Mouse (Mus musculus) heart, adult 8-10 months (tissue): Measurements from ENCODE around the gene Gnaz. TPM values are rescaled to one million over a fixed set of nuclear protein-coding genes. Genes with fewer than 3 reads are reported as not detected.

Experiments used
- DNase-seq: peaks from one replicate; pipeline ENCODE4 v3.0.0; 2022; ENCODE audit warnings: low spot score
- total RNA-seq, 4 experiments: library from RNA; stranded (reverse); gene quantifications; 2 replicates each; pipeline ENCODE4 v1.2.4; 2022

Gnaz gene
- total RNA-seq, 4 experiments from 2014 or later = 0.98 to 1.7 (median 1.1) TPM

GRCm38 (mm10) chr10:74969266-74969665, 2.3 kb downstream of the Gnaz start:
- DNase-seq = no peak

- DNase-seq = no peak
Measured at GRCm38 (mm10) chr10:74973026-74973425, 6.0 kb downstream of the Gnaz start.

GRCm38 (mm10) chr10:74975626-74976025, 8.6 kb downstream of the Gnaz start:
- no peak for DNase-seq

DNA sequence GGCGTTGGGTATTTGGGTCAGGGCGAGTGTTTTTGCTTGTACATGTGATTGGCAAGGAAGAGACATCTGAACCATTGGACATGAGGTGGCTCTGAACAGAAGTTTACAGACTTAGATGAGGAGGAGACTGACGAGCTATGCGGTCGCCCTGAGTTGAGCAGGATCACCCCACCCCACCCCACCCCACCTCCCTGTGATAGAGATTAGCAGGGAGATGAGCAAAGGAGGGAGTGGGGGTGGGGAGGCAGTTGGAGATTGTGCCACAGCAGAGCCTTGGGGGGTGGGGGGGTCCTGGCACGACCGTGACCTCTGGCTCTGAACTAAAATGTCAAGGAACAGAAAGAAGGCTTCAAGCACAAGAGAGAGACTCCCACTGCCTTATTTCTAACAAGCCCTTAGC, 9.5 kb downstream of the Gnaz start:
- DNase-seq = no peak

DNA sequence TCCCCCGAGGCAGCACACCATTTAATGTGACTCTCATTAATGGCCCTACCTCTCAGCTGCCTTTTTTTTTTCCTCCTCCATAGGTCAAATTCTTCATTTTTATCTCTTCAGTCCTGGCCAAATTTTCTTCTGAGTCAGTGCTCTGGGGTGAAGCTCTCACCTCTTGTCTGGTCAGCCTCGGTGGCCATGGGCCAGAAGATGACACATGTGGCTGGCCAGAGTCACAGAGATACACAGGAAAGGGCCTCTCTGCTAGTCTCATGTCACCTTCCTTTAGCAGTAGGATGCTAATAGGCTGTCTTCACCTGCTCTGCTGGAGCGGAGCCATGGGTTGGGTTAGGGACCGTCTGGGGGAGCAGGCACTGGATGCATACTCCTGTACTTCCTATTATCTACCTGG, 11.1 kb downstream of the Gnaz start:
- DNase-seq = no peak

GRCm38 (mm10) chr10:74981159-74981558, 14.2 kb downstream of the Gnaz start:
- no peak for DNase-seq

- DNase-seq = no peak
Measured at GRCm38 (mm10) chr10:74983176-74983575, 16.2 kb downstream of the Gnaz start.

- no peak for DNase-seq
Measured at GRCm38 (mm10) chr10:74987698-74988470, 20.9 kb downstream of the Gnaz start.

DNA sequence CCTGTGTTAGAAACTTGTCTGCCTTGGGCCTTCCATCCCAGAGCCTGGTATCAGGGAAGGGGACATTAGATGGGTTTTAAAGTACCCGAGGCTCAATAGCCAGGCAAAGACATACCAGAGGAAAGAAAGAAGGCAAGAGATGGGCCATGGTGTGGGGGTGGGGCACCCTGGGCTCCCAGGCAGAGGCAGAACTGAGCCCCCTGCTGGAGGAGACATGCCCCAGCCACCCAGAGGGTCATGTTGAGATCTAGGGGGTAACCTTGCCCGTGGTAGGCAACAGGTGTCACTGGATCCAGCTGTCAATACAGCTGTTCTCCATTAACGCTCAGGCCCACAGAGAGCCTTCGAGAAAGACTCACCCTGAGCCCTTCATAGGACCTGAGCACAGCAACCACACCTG, 22.8 kb downstream of the Gnaz start:
- DNase-seq = no peak

DNA sequence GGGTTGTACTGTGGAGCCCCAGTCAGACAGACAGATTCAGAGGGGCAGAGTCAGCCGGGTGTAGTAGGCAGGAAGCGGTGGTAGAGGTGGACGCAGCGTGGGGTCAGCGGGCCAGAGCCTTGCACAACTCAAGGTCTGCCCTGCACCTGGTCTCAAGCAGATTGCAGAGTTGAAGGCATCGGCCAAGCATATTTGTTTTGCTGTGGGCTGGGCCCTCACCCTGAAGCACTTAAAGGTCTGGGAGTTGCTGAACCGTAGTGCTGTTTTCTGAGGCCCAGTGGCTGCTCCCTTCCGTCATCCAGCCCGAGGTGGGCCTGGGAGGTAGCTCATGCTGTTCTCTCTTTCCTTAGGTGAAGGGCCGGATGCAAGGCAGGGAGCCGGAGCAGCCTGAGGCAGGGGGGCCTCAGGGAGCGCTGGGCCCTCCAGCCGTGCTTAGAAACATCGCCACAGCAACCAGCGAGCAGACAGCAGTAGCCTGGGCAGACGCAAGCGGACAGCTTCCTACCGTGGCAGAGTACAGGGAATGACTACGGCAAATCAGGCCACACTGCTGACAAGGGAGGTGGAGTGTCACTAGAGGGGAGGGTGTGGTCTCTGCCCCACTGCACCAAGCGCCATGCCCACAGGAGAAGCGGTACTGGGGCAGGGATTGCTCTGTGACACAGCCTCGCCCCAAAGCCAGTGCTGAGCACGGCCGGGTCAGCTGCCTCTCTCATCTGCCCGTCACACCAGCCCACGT, 23.8 kb downstream of the Gnaz start:
- no peak for DNase-seq

DNA sequence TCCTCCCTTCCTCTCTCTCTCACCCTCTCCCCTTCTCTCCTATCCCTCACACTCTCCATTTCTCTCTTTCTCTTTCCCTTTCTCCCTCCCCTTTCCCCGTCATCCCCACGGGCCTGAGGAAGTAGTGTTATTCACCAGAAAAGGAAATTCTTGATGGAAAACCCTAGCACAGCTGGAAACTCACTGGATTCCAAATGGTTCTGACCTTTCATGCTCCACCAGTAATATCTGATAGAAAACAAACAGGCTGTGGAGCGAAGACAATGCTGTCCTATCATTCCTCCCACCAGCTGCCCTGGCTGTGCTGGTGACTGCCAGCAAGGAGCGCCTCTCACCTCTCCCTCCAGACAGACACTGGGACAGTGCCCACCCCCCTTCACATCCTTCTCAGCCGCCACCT, 27.9 kb downstream of the Gnaz start:
- DNase-seq = no peak

DNA sequence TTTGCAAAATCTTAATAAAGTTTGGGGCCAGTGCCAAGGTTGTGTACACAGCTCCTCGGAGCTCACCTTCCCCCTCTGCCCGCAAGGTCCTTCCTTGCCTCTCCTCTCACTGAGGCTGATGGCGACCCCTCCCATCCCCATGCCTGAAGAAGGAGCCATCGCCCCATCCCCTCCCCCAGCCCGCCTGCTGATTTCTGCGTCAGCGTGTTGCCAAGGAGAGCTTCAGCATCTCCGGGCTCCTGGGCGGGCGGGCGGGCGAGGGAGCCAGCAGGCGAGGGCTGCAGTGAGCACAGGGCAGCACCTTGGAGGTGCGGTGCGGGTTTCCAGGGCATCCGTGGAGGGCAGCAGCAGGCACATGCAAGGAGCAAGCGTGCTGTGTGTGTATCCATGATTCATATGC, 28.4 kb downstream of the Gnaz start:
- no peak for DNase-seq

DNA sequence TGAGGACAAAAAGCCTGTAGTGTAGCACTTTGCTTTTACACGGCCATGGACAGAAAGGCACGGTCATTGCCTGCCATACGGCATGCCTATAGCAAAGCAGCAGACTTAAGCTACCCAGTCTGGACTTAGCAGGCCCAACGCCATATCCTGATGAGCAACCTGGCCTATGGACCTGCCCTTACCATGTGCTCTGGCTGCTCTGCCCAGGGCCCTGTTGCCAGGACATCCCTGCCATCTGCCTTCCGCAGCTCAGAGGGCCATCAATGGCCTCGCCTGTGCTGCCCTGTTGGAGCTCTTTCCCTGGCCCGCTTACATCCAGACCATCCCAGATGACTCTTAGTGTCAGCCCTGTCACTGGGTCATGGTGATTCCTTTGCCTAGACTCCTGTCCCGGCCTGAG, 34.4 kb downstream of the Gnaz start:
- no peak for DNase-seq

- DNase-seq = no peak
Measured at GRCm38 (mm10) chr10:75004067-75004466, 37.1 kb downstream of the Gnaz start.

DNA sequence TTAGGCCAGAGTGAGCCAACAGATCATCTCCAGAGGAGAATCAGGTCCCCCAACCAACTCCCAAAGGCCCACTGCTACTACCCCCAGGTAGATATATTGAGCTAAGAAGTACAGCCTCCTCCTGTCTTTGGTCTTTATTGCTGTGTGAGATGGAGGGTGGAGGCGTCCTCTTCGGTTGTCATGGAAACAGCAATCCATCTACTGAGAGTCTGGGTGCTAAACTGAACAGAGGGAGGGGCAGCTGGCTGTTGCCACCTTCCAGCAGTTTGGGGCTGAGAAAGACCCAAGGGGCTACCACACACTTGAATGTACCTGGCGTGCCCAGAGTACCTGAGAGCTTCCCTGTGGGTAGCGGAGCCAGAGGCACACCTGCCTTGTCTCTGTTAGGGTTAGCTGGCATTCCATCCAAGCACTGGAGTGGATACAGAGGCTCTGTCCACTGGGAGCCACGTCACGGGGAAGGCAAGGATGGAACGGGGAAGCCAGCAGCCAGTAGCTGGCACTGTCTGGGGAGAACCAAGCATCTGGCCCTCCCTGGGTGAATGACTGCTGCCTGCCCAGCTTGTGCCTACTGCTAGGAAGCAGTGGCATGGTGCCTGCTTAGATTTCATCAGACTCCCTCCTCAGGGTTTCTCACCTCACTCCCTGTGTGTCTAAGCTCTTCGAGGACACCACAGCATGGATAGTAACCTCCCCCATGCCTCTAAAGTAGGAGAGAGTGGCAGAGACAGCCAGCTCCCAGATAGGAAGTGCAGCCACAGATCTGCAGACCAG, 40.1 kb downstream of the Gnaz start:
- no peak for DNase-seq

DNA sequence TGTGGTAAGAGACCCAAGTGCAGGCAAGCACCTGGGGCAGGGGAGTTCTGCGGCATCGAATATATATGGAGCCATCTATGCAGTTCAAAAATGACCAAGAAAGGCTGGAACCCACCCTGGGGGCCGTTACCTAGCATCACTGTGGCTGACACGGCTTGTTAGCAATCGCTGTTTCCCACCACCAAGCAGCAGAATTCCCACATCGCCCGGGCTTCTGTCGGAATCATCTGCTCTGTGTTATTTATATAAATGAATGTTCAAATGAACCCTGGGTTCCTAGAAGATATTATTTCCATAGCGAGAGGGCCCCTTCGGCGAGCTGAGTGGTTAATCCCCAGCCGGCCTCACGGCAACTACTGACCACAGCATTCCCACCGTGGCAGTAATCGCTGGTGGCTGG, 43.7 kb downstream of the Gnaz start:
- no peak for DNase-seq

DNA sequence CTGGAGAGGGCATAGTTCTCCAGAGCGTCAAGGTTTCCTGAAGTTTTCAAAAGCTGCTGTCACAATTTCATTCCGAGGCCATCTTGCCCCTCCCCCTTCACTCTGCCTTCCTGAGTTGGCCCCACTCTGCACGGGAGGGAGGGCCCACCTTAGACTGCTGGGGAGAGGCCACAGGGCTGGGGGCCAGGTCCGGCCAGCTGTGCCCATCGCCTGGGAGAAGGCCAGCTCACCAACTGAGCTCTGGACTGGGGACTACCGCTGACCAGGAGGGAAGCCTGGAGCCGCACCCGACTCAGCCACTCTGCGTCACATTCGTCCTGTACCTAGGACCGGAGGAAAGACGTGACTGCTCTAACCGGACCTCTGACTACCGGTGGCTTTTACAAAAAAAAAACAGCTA, 48.5 kb downstream of the Gnaz start:
- DNase-seq = no peak

GRCm38 (mm10) chr10:75016481-75016880, 49.5 kb downstream of the Gnaz start:
- no peak for DNase-seq

DNA sequence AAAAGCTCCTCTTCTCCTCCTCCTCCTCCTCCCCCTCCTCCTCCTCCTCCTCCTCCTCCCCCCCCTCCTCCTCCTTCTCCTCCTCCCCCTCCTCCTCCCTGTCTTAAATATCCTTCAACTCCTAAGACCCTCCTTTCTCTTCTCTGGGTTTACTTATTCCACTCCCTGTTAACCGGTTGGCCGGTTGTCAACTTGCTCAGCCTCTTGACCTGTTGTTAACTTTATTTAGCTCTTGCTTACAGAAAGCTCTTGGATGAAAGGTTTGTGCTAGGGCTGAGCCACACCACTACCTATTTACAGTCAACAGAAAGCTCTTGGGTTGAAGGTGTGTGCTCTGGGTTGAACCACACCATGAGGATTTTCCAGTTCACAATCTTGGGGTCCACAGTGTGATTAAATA, 53.3 kb downstream of the Gnaz start:
- no peak for DNase-seq

DNA sequence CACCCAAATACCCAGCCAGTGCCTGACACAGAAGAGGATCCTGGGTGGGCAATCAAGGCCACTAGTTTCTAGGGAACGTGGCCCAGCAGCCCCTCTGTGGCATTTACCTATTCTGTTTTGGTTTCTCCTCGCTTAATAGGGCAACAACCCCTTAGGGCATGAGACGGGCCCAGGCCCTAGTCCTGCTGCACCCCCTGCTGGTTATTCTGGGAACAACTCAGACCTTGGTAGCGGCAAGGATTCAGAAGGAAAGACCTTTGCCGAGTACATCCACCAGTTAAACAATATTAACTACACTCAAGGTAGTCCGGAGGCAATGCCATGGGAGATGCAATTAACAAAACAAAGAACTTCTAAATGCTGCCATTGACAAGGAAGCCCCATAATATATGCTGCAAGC, 54.2 kb downstream of the Gnaz start:
- peak; percentile 52 for DNase-seq

DNA sequence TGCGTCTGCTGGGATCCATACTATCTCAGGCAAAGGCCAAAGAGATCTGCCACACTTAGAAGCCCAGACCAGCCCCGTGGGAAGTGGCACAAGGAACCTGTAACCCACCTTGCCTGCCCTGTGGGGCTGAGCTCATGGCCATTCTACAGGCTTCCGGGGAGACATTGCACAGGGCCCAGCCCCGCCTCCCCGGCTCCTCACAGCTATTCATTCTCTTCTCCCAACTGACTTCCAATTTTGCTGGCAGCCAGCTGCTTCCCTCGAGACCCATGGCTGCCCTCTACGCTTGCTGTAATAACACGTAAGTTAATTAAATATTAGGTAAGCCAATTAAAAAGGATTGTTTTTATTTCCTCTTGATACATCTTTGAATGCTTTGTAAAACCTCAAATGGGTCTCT, 59.5 kb downstream of the Gnaz start:
- no peak for DNase-seq

GRCm38 (mm10) chr10:75028743-75029142, 61.8 kb downstream of the Gnaz start:
- no peak for DNase-seq

DNA sequence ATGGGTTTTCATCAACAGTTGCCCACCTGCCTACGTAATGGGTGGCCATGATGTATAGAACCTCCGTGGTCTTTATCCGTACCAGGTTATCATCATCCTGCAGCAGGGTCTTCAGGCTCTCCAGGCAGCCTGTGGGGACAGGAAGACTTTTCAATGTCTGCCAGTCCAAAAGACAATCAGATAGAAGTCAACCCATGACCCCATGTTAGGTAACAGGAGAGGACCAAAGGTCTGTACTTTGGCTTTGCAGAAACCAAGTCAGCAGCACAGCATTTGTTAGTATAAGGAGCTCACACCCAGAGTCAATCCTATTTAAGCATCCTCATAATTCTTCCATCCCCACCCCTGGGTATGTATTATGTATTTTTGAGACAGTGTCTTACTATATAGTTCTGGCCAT, 62.7 kb downstream of the Gnaz start:
- DNase-seq = no peak
